Mouse (Mus musculus): ENCODE measurements around the gene Astn2.

Gene Astn2

GRCm38 (mm10) chr4:66404201-66404711, at the start of gene Astn2:
Gene Astn2 (minus strand): TSS chr4:66404611.
- DNase-seq (ENCODE audit: low spot score), result no peak

GRCm38 (mm10) chr4:66450115-66450514, 45.7 kb upstream of the Astn2 start:
- no peak for DNase-seq (ENCODE audit: low spot score)

GRCm38 (mm10) chr4:66431256-66431655, 26.8 kb upstream of the Astn2 start:
- DNase-seq (ENCODE audit: low spot score), result no peak

GRCm38 (mm10) chr4:66425804-66426203, 21.4 kb upstream of the Astn2 start:
- no peak for DNase-seq (ENCODE audit: low spot score)

DNA sequence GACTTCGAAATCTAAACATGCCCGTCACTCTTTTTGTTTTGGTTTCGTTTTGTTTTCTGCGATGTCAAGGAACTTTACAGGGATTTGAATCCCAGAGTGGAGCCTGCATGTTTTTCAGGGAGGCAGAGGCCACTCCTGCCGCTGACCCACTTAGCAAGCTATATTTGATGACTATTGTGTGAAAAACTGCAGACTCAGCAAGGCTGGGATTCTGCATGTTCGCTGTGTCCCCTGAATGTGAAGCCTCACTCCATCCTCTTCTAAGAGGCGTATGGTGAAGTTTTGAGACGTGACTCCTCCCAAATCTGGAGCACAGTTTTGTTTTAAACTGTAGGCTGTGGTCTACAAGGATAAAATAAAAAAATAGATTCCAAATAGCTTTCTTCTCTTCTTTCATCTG, 10.4 kb upstream of the Astn2 start:
- DNase-seq (ENCODE audit: low spot score), result no peak

- no peak for DNase-seq (ENCODE audit: low spot score)
Measured at GRCm38 (mm10) chr4:66405086-66405485, 675 bp upstream of the Astn2 start.

GRCm38 (mm10) chr4:66403708-66404200, 657 bp downstream of the Astn2 start:
- no peak for DNase-seq (ENCODE audit: low spot score)

GRCm38 (mm10) chr4:66403116-66403707, 1.2 kb downstream of the Astn2 start:
- no peak for DNase-seq (ENCODE audit: low spot score)

- no peak for DNase-seq (ENCODE audit: low spot score)
Measured at GRCm38 (mm10) chr4:66402611-66403010, 1.8 kb downstream of the Astn2 start.

DNA sequence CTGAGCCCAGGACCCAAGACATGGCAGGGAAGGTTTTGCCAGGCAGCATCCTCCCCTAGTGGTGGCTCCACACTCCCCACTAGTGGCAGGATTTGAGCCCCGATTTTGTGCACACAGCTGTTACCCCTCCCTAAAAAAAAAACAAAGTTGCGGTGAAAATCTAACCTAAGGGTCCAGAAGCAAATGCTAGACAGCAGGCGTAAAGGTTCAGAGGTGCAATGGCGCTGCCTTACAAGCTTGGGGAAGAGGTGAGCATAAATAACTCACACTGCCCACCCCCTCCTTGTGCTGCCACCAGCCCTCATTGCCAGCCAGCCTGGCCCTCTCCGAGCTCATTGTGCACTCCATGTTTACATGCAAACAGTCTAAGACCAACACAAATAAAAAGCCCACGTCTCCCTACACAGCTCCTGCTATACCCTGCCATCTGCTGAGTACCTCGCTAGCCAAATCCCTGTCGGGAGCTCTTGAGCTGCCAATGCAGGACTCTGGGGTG, 3.2 kb downstream of the Astn2 start:
- DNase-seq (ENCODE audit: low spot score), result no peak

DNA sequence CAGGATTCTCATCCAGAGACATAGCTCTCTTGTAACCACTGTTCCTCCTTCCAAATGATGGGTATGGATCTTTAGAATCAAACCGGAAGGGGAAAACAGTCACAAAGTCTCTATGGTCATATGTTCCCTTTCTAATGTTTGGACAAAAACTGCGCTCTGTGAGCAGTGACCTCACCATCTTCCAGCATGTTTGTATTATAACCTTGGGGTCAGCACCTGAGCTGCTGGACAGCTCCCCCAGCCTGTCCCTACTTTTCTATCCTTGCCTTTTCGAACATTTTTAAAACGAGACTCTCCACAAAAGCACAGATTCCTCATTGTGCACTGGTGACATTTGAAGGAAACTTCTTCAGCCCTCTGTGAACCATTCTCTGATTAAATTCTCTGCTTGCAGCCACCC, 5.3 kb downstream of the Astn2 start:
- DNase-seq (ENCODE audit: low spot score), result no peak

DNA sequence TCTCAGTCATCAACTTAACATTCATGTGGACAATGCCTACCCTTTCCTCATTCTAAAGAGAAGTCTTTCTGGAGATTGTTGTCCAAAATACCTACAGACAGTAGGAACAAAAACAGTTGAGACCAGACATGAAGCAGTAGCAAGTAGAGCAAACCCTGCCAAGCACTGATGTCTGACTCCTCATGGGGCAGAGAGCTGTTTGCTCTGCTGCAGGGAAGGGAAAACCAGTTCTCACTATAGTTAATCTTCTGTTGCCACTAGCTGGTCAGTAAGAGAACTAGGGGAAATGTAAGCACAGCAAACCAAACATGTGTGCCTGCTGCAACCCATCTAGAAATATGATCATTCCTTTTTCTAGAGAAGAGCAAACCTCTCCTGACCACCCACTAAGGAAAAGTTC, 7.2 kb downstream of the Astn2 start:
- no peak for DNase-seq (ENCODE audit: low spot score)

- DNase-seq (ENCODE audit: low spot score), result no peak
Measured at GRCm38 (mm10) chr4:66393294-66393693, 11.1 kb downstream of the Astn2 start.

GRCm38 (mm10) chr4:66390480-66390879, 13.9 kb downstream of the Astn2 start:
- no peak for DNase-seq (ENCODE audit: low spot score)

- no peak for DNase-seq (ENCODE audit: low spot score)
Measured at GRCm38 (mm10) chr4:66378586-66378985, 25.8 kb downstream of the Astn2 start.

- peak; percentile 43 for DNase-seq (ENCODE audit: low spot score)
Measured at GRCm38 (mm10) chr4:66370557-66371071, 33.8 kb downstream of the Astn2 start.

GRCm38 (mm10) chr4:66365500-66365899, 38.9 kb downstream of the Astn2 start:
- DNase-seq (ENCODE audit: low spot score), result no peak

GRCm38 (mm10) chr4:66344632-66345031, 59.8 kb downstream of the Astn2 start:
- DNase-seq (ENCODE audit: low spot score), result no peak

- DNase-seq (ENCODE audit: low spot score), result no peak
Measured at GRCm38 (mm10) chr4:66337443-66337842, 67.0 kb downstream of the Astn2 start.

- no peak for DNase-seq (ENCODE audit: low spot score)
Measured at GRCm38 (mm10) chr4:66330600-66331285, 73.7 kb downstream of the Astn2 start.

GRCm38 (mm10) chr4:66321051-66321450, 83.4 kb downstream of the Astn2 start:
- DNase-seq (ENCODE audit: low spot score), result no peak

DNA sequence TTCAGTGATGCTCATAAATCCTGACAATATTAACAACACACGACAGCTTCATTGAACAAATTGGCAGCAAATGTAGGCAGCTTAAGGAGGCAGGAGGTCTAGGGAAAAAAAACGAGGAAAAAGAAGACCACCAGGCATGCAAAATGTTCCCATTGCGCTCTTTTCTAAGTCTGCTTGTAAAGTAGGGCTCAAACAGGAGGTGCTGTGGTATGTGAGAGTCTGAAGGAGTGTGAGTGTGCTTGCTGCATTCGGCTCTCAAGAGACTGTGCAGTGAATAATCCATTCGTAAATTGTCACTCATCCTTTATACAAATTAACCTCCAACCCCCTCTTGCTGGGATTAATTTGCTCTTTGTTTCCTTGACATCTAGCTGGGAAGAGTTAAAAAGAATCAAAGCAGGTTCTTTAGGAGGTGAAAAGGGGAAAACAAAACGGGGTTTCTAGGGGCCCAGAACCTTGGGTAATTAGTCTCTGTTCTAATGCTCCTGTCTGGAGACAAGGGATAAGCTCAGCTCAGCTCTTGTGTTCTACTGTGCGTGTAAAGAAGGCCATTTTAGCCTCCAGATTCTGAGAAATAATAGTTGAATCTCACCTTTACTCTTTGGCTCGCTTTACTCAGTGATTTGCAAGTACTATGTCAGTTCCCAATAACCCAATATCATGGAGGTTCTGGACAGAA, 89.5 kb downstream of the Astn2 start:
- DNase-seq (ENCODE audit: low spot score), result no peak

GRCm38 (mm10) chr4:66312733-66313132, 91.7 kb downstream of the Astn2 start:
- DNase-seq (ENCODE audit: low spot score), result no peak
